Mouse (Mus musculus): ENCODE data around the gene Lyzl4. TPM values are rescaled to one million over a fixed set of nuclear protein-coding genes. Genes with fewer than 3 reads are reported as not detected.

The Lyzl4 gene
- total RNA-seq (2022), result not detected

- peak; percentile 67 for DNase-seq (ENCODE audit: low spot score)
Observed at GRCm38 (mm10) chr9:121642001-121642400, at the start of gene Lyzl4. Gene Lyzl4 (minus strand): TSS chr9:121642096.

- DNase-seq (ENCODE audit: low spot score), result no peak
Observed at GRCm38 (mm10) chr9:121690734-121691133, 48.8 kb upstream of the Lyzl4 start.

GRCm38 (mm10) chr9:121690200-121690651, 48.3 kb upstream of the Lyzl4 start:
- DNase-seq (ENCODE audit: low spot score), result no peak

GRCm38 (mm10) chr9:121684702-121685101, 42.8 kb upstream of the Lyzl4 start:
- no peak for DNase-seq (ENCODE audit: low spot score)

- DNase-seq (ENCODE audit: low spot score), result no peak
Observed at GRCm38 (mm10) chr9:121682037-121682680, 40.3 kb upstream of the Lyzl4 start.

- no peak for DNase-seq (ENCODE audit: low spot score)
Observed at GRCm38 (mm10) chr9:121681191-121681590, 39.3 kb upstream of the Lyzl4 start.

- DNase-seq (ENCODE audit: low spot score), result peak; percentile 42
Observed at GRCm38 (mm10) chr9:121679549-121679948, 37.7 kb upstream of the Lyzl4 start.

- DNase-seq (ENCODE audit: low spot score), result no peak
Observed at GRCm38 (mm10) chr9:121677476-121677875, 35.6 kb upstream of the Lyzl4 start.

- no peak for DNase-seq (ENCODE audit: low spot score)
Observed at GRCm38 (mm10) chr9:121677069-121677468, 35.2 kb upstream of the Lyzl4 start.

- no peak for DNase-seq (ENCODE audit: low spot score)
Observed at GRCm38 (mm10) chr9:121675556-121675955, 33.7 kb upstream of the Lyzl4 start.

GRCm38 (mm10) chr9:121675011-121675410, 33.1 kb upstream of the Lyzl4 start:
- DNase-seq (ENCODE audit: low spot score), result no peak

GRCm38 (mm10) chr9:121673716-121674115, 31.8 kb upstream of the Lyzl4 start:
- no peak for DNase-seq (ENCODE audit: low spot score)

- DNase-seq (ENCODE audit: low spot score), result peak; percentile 59
Observed at GRCm38 (mm10) chr9:121672311-121672710, 30.4 kb upstream of the Lyzl4 start.

GRCm38 (mm10) chr9:121671300-121671699, 29.4 kb upstream of the Lyzl4 start:
- peak; percentile 63 for DNase-seq (ENCODE audit: low spot score)

- peak; percentile 26 for DNase-seq (ENCODE audit: low spot score)
Observed at GRCm38 (mm10) chr9:121669348-121669791, 27.5 kb upstream of the Lyzl4 start.

GRCm38 (mm10) chr9:121667822-121668221, 25.9 kb upstream of the Lyzl4 start:
- DNase-seq (ENCODE audit: low spot score), result no peak

GRCm38 (mm10) chr9:121666957-121667630, 25.2 kb upstream of the Lyzl4 start:
- no peak for DNase-seq (ENCODE audit: low spot score)

GRCm38 (mm10) chr9:121664104-121664503, 22.2 kb upstream of the Lyzl4 start:
- no peak for DNase-seq (ENCODE audit: low spot score)

GRCm38 (mm10) chr9:121663467-121663866, 21.6 kb upstream of the Lyzl4 start:
- no peak for DNase-seq (ENCODE audit: low spot score)

GRCm38 (mm10) chr9:121659791-121660190, 17.9 kb upstream of the Lyzl4 start:
- no peak for DNase-seq (ENCODE audit: low spot score)

GRCm38 (mm10) chr9:121658248-121658647, 16.4 kb upstream of the Lyzl4 start:
- DNase-seq (ENCODE audit: low spot score), result no peak

GRCm38 (mm10) chr9:121657143-121657542, 15.2 kb upstream of the Lyzl4 start:
- DNase-seq (ENCODE audit: low spot score), result no peak

GRCm38 (mm10) chr9:121656322-121656721, 14.4 kb upstream of the Lyzl4 start:
- DNase-seq (ENCODE audit: low spot score), result no peak
